Mouse (Mus musculus) naive thymus-derived CD4-positive, alpha-beta T cell, adult 2 months (primary cell): Measurements from ENCODE around the gene Arhgap9.
A peak's percentile ranks its signal among the peaks of the same experiment; 100 is the strongest.
"Not testable (repeated sequence)": the region's sequence is repeated elsewhere in the genome, so short reads cannot be mapped to it uniquely, and the experiment has no call there.

Source experiments
- DNase-seq: peaks from one replicate; pipeline ENCODE4 v3.0.0-alpha.2; 2011; ENCODE audit warnings: low read depth

Gene Arhgap9

DNA sequence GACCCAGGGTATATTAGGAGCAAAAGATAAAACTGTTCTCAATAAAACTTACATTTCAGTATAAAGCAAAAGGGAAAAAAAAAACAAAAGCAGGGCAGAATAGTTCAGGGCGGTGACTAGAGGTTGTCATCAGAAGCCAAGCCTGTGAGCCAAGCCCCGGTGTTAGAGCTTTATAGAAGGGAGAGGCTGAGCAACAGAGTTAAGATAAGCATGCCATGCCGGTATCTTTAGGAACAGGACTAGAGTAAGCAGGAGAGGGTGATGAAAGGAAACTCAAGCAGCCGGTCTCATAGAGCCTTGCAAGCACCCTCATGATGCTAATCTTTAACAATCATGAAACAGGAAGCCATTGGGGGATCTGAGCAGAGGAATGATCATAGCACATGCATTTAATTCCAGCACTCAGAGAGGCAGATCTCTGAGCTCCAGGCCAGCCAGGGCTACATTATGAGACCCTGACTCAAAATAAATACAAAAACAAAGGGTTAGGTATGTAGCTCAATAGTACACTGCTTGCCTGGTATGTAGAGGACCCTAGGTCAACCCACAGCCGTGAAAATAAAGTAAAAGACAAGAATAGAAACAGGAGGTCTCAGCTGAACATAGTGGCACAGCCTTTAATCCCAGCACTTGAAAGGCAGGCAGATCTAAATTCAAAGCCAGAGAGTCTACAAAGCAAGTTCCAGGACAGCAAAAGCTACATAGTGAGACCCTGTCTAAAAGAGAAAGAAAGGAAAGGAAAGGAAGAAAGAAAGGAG is 29.7 kb upstream of the Arhgap9 start:
- peak; percentile 57 for DNase-seq

DNA sequence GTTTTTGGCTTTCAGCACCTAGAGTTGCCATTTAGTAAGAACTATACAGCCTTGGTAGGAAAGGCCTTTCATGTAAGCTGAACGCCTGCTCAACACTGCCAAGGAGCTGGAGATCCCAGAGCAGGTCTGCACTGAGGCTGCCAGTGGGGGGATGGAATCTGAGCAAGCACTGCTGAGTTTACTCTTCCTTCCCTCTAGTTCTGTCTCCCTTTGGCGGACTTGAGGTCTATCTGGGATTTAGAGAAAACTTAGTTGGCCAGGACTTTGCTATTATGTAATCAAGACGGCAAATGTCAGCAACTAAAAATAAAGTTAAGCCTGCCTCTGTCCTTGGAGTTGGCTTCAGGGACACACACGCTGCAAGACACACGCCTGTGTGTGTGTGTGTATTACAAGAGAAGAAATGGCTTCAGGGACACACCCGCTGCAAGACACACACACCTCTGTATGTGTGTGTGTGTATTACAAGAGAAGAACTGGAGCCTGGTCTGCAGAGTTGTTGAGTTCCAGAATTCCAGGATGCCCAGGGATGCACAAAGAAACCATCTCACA is 28.7 kb upstream of the Arhgap9 start:
- DNase-seq = no peak

DNA sequence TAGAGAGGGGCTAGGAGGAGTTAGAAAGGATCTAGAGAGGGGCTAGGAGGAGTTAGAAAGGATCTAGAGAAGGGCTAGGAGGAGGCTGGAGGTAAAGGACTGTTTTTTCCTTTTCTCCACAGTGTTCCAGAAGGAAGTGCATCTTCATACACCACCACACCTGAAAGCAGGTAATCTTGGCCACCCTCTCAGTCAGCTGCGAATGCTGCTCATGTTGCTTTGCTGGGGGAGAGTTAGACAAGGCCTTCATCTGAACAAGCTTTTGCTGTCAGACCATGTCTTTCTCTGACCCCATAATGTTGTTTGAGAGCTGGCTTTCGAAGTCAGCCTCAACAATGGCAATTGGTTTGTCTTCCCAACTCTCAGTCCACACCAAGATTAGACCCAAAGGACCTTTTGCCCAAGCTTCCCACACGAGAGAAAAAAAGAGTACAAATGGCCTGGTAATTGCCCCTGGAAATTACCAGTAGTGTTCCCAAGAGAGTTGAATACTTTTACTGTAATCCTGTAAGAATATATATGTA is 28.1 kb upstream of the Arhgap9 start:
- DNase-seq = no peak

DNA sequence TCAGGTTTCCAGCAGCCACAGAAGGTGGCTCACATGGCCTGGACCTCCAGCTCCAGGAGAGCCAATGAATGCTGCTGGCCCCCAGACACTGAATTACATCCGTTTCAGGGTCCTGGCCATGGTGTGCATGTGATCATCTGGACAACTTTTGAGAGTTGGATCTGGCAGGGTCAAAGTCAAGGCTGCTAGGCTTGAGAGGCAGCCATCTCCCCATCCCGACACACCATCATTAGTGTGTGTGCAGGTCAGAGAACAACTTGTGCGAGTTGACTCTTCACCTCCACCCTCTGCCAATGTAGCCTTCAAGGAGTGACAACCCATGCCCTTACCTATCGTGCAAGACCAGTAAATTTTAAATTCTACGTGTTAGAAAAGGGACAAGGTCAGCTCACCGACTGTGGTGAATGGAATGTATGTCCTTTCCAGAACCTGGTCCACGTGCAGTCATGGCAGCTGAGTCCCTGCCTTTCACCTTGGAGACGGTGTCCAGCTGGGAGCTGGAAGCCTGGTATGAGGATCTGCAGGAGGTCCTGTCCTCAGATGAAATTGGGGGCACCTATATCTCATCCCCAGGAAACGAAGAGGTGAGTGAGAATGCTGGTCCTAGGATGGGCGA is 26.8 kb upstream of the Arhgap9 start:
- no peak for DNase-seq

DNA sequence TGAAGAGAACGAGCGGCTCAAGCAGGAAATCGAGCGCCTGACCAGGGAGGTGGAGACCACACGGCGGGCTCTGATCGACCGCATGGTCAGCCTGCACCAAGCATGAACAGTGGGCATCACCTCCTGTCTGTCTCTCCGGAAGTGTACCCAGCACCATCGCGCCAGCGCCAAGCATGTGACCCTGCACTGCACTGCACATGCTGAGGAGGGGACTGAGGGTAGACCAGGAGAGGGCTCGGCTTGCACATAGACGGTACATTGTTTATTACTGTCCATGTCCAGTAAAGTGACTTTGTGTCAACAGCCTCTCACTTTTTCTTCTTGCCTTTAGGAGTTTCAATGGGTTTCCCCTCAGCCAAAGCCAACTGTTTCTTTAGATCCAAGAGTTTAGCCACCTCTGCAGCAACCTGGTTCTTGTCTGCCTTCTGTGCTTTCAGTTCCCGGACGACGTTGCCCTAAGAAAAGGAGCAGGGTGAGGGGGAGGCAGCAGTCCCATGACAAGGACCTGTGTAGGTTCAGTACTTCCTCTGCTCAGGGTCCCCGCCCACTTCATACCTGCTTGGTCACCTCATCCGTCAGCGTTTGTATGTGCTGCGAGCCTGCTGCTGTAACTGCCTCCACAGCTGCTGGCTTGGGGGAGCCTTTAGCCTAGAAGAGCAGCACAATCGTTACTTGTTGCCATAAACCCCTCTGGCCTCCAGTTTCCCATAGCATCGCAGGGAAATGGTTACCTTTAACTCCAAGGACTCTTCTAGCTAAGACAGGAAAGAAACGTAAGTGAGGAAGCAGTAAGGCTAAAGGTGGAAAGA is 25.6 kb upstream of the Arhgap9 start:
- DNase-seq = no peak

DNA sequence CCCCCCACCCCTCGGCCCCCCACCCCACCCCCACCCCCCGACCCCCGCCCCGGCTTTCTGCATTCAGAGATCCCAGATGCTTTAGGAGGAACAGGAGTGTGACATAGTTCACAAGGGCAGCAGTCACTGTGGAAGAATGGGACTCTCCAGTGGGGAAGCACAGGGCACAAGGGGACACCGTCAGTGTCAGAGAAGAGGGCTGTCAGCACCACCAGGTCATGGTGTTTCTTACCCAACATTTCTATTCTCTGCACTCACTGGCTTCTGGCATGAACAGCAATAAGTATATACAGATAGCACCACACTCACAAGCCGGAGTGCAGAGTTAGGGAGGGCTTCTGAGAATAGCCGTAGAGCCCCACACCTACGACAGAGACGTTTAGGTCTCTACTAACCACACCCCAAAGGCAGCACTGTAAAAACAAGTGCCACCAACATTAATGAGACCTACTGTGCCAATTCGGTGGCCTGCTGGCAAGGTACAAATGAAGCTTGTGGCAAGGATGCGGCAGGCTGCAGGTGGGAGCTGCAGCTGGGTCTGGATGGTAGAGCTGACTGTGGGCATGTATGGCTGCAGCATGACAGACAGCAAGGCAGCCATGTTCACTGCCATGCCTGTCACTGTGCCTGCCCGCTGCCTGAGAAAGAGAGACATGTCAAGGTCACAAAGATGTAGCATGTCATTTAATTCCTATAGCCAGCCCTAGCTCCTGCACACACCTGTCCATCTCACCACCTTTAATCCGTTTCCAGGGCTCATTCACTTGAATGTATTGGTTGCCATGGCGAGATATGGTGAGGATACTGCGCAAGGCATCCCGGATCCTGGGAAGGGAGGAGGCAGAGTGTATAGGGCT is 24.5 kb upstream of the Arhgap9 start:
- no peak for DNase-seq

DNA sequence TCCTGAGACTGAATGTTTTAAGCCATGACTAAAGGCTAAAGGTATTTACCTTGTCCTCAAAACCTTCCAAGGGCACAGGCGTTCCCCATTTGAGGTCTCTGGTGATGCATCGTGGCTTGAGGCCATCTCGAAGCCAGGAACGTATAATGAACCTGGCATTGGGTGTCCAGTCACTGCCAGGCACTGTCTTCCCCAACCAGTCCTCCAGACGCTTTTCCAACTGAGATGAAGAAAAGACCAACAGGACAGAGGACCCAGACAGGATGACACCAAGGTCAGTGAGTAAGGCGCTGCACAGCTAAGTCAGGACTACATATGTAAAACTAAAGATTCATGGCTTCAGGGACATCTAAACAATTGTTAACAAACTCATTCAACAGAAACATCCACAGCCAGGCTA is 21.4 kb upstream of the Arhgap9 start:
- DNase-seq = no peak

DNA sequence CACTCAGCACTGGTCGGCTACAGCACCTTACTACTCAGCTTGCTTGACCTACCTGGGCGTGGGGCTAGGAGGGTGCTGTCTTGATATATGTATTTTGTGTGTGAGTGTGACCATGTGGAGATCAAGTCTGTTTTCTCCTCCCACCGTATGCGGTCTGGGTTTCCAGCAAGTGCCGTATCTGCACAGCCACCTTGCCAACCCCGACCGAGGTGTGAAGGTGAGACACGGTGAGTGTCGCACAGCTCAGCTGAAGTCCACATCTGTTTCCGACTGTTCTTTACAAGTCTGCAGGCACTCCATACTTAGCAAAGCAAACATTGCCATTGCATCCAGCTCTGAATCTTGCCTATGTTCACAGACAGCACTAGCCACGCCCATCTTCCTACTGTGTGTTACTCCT is 18.6 kb upstream of the Arhgap9 start:
- no peak for DNase-seq

DNA sequence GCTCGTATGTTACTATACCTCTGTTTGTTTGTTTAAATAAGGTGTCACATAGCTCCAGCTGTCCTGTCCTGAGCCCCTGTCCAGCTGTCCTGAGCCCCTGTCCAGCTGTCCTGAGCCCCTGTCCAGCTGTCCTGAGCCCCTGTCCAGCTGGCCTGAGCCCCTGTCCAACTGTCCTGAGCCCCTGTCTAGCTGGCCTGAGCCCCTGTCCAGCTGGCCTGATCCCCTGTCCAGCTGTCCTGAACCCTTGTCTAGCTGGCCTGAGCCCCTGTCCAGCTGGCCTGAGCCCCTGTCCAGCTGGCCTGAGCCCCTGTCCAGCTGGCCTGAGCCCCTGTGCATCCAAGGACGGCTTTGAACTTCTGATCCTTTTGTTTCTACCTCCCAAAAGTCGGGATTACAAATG is 12.6 kb upstream of the Arhgap9 start:
- DNase-seq = not testable (repeated sequence)

DNA sequence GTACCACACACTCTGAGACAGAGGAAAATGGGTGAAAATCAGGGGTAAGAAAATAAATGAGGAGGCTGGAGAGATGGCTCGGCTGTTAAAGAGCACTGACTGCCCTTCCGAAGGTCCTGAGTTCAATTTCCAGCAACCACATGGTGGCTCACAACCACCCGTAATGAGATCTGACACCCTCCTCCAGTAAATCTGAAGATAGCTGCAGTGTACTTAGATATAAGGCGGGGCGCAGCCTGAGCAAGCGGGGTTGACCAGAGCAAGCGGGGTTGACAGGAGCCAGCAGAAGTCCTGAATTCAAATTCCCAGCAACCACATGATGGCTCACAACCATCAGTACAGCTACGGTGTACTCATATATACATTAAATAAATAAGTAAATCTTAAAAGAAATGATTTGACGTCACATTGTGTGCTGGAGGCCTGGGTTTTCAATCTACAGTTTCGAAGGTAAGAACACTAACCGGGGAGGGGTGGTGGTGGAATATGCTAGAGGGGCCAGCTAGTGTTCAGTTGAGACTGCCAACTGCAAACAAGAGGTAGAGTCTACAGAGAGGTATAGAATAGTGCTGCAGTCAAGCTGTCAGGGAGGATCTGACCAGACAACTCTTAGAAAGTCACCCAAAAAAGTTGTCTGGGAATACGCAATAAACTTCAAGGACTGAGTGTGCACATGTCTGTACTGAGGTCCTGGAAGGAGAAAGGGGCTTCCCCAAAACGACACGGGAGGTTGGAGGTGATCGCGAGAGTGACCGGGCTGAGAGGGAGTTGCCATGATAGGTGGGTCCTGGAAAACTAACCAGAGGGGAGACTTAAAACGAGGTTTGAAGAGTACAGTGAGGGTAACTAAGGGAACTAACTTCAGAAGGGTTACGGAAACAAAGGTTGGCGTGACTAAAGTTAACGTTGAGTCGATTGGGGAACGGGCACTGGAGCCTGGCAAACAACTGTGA is 11.0 kb upstream of the Arhgap9 start:
- DNase-seq = no peak

DNA sequence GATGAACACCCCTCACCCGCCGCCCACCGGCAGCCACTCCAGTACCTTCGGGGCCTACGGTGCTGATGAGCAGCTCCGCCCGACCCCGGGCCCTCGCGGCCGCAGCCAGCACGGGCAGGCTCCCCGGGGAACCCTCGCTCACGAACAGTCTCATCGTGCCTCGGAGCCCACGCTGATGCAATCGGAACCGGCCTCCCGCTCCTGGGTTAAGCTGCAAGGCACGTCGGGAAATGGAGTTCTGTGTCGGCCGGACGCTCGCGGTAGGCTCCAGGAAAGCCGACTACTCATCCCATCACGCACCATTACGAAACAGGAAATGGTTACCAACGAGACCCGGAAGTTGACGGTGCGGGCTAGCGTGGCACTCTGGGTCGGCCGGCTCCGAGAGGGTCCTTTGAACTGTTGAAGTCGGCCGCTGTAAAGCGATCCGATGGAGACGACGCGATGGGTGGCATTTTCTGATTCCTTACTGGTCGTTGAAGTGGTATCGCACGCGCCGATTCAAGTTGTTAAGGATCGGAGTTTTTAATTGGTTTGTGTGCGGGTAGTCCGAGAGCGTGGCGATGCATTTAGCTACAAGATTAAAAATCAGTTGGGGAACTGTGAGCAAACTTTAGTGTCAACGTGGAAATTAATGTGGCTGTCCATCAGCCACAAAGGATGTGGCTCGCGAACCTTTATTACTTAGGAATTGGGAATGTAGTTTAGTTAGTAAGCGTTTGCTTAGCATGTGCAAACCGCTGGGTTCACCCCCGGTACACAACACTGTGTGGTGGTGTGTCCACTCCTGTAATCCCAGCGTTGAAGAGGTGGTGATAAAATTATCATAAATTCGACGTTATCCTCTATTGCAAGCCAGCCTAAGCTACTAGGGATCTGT is 10.0 kb upstream of the Arhgap9 start, which contains the start of gene Mars:
Mars (minus strand) TSS at position 311 of the 880 bp plus-strand sequence.
- peak; percentile 94 for DNase-seq

DNA sequence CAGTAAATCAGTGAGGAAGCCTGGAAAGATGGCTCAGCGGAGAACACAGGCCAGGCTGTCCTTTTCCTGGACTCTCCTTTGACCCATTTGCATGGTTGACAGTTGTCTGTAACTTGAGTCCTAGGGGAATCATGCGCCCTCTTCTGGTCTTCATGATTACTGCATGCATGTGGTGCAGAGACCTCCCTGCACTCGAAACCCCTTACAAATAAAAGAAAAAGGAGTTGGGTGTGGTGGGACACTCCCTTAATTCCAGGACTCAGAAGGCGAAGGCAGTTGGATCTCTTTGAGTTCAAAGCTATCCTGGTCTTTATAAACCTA is 9.4 kb upstream of the Arhgap9 start:
- DNase-seq = peak; percentile 92

DNA sequence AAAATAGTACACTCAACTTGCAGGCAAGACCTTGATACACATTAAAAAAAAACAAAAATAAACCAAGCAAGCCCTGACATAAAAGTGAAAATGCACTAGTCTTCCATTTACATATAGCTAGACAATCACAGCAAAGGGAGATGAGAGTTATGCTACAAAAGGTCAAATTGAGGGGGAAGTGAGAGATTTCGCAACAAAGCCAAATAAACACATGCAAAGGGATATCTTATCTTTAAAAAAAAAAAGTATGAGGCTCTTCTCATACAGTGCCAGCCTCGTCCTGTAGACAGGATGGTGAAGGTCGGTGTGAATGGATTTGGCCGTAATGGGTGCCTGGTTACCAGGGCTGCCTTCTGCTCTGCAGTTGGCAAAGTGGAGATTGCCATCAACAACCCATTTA is 8.9 kb upstream of the Arhgap9 start:
- no peak for DNase-seq

DNA sequence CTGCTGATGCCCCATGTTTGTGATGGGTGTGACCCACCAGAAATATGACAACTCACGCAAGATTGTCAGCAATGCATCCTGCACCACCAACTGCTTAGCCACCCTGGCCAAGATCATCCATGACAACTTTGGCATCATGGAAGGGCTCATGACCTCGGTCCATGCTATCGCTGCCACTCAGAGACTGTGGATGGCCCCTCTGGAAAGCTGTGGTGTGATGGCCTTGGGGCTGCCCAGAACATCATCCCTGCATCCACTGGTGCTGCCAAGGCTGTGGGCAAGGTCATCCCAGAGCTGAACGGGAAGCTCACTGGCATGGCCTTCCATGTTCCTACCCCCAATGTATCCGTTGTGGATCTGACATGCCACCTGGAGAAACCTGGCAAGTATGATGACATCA is 8.2 kb upstream of the Arhgap9 start:
- not testable (repeated sequence) for DNase-seq

DNA sequence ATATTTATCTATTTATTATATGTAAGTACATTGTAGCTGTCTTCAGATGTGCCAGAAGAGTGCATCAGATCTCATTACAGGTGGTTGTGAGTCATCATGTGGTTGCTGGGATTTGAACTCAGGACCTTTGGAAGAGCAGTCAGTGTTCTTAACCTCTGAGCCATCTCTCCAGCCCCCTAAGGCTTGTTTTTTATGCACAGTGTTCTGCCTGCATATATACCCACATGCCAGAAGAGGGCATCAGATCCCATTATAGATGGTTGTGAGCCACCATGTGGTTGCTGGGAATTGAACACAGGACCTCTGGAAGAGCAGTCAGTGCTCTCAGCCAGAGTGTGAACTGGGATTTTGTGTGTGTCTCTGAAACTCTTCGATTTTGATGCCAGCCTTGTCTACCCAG is 6.8 kb upstream of the Arhgap9 start:
- not testable (repeated sequence) for DNase-seq

DNA sequence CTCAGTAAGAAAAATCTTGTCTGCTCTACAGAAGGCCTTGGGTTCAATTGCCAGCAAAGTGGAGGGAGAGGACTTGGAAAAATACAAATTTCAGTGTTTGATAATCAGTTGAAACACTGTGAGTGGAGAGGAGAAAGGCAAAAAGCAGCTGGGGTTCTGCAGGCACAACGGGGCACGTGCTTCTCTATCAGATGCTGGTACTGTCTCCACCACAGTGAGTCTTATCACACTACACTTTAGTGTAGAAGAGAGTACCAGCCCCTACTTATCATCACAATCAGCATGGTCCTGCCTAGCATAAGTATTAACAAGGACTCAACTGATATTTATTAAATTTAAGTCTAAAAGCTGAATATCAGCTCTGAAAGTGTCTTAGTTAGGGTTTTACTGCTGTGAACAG is 4.5 kb upstream of the Arhgap9 start:
- no peak for DNase-seq

DNA sequence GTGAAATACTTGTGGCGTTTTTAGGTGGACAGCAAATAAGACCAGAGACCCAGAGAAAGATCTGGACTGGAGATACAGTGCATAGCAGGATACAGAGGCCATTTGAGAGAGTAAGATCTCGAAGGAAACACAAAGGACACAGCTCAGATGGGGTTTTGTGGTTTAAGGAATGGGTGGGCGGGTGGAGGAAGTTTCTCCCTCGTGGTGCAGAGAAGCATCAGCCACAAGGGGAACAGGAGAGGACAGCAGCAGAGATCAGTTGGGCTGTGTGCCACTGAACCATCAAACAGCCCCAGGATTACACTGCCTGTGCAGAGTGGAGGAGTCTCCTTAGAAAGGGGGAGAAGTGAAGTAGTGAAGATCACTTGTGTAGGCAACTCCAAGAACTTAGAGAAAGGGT is 3.8 kb upstream of the Arhgap9 start:
- DNase-seq = no peak

DNA sequence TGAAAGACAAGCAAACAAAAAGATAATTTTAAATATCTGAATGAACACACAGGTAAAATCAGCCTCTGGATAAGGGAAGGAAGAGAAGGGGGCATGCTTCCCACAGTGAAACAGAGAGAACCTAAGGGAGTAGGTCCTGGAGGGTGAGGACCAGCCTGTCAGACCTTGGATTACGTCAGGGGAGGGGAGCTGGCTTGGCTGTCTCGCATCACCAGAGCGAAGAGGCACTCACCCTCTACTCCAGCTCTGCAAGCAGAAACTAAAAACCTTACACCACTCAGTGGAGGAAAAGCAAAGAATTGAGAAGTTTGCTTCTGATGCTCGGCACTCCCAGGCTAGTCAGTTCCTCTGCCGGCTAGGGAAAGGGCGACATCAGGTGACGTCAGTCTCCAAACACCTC is 1.8 kb upstream of the Arhgap9 start:
- DNase-seq = no peak

DNA sequence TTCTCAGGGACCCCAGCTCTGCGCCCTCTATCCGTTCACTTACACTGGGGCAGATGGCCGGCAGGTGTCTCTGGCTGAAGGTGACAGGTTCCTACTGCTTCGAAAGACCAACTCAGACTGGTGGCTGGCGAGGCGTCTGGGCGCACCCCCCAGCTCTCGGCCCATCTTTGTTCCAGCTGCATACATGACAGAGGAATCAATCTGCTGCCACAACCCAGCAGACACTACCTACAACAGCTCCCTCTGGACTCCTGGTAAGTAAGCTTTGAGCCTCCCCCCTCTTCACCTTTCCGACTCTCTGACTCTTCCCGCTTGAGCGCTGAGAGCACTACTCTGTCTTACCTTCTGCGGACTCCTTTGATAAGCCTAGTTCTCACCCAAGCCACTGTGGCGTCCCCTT is 414 bp downstream of the Arhgap9 start:
- peak; percentile 58 for DNase-seq
